Mouse (Mus musculus): ENCODE data around the gene Slc2a3.

Gene Slc2a3

GRCm38 (mm10) chr6:122801301-122801800 lies at the start of gene Slc2a3:
TSS of gene Slc2a3 (minus strand) at chr6:122801640.
- DNase-seq = peak; percentile 71

- no peak for DNase-seq
Observed at GRCm38 (mm10) chr6:122843759-122844158, 42.3 kb upstream of the Slc2a3 start.

GRCm38 (mm10) chr6:122837539-122837938 lies 36.1 kb upstream of the Slc2a3 start:
- no peak for DNase-seq

GRCm38 (mm10) chr6:122836974-122837373 lies 35.5 kb upstream of the Slc2a3 start:
- DNase-seq = no peak

- DNase-seq = peak; percentile 71
Observed at GRCm38 (mm10) chr6:122834365-122834764, 32.9 kb upstream of the Slc2a3 start.

- DNase-seq = no peak
Observed at GRCm38 (mm10) chr6:122832880-122833279, 31.4 kb upstream of the Slc2a3 start.

- peak; percentile 71 for DNase-seq
Observed at GRCm38 (mm10) chr6:122828086-122828485, 26.6 kb upstream of the Slc2a3 start.

- peak; percentile 66 for DNase-seq
Observed at GRCm38 (mm10) chr6:122825923-122826742, 24.7 kb upstream of the Slc2a3 start.

- no peak for DNase-seq
Observed at GRCm38 (mm10) chr6:122825166-122825565, 23.7 kb upstream of the Slc2a3 start.

- DNase-seq = no peak
Observed at GRCm38 (mm10) chr6:122824086-122824485, 22.6 kb upstream of the Slc2a3 start.

- DNase-seq = no peak
Observed at GRCm38 (mm10) chr6:122821822-122822221, 20.4 kb upstream of the Slc2a3 start.

- DNase-seq = peak; percentile 70
Observed at GRCm38 (mm10) chr6:122820799-122821650, 19.6 kb upstream of the Slc2a3 start.

- DNase-seq = peak; percentile 58
Observed at GRCm38 (mm10) chr6:122820071-122820798, 18.8 kb upstream of the Slc2a3 start.

GRCm38 (mm10) chr6:122819306-122820070 lies 18.0 kb upstream of the Slc2a3 start, which contains the start of gene Foxj2:
TSS of gene Foxj2 (plus strand) at chr6:122819914.
- peak; percentile 84 for DNase-seq

- no peak for DNase-seq
Observed at GRCm38 (mm10) chr6:122813640-122814039, 12.2 kb upstream of the Slc2a3 start.

GRCm38 (mm10) chr6:122812716-122813115 lies 11.3 kb upstream of the Slc2a3 start:
- no peak for DNase-seq

GRCm38 (mm10) chr6:122811771-122812600 lies 10.5 kb upstream of the Slc2a3 start:
- DNase-seq = peak; percentile 67

GRCm38 (mm10) chr6:122811280-122811652 lies 9.8 kb upstream of the Slc2a3 start:
- DNase-seq = peak; percentile 97

GRCm38 (mm10) chr6:122810615-122811279 lies 9.3 kb upstream of the Slc2a3 start:
- peak; percentile 89 for DNase-seq

GRCm38 (mm10) chr6:122810022-122810614 lies 8.7 kb upstream of the Slc2a3 start:
- peak; percentile 66 for DNase-seq
